Mouse (Mus musculus) MEL (cell line): ENCODE measurements around the gene Mrfap1. TPM values are rescaled to one million over a fixed set of nuclear protein-coding genes. Genes with fewer than 3 reads are reported as not detected.

Source experiments
- DNase-seq: peaks from one replicate; pipeline ENCODE4 v3.0.0; 2011; ENCODE audit warnings: low read depth, low spot score
- H3K27ac ChIP-seq: 2 replicates; pipeline ENCODE4 v1.5.1; 2012; ENCODE audit warnings: low read depth, mild to moderate bottlenecking, control low read depth, low read length, moderate library complexity; ENCODE audit not compliant: control insufficient read depth
- H3K27me3 ChIP-seq, 2 experiments: fragments of 150-350 bp in 1 of 2; sonication (generic) in 1 of 2; 2 replicates each; pipeline ENCODE4 v1.6.1; 2012; ENCODE audit warnings: low read length in 2 of 2, mild to moderate bottlenecking in 2 of 2, improper control_type of control experiment in 1 of 2, moderate library complexity in 1 of 2; ENCODE audit not compliant: insufficient read depth in 2 of 2, control insufficient read depth in 1 of 2
- H3K36me3 ChIP-seq, 2 experiments: 2 replicates each; pipeline ENCODE4 v1.6.1; 2012 to 2014; ENCODE audit warnings: low read length in 2 of 2, improper control_type of control experiment in 1 of 2, inconsistent platforms in 1 of 2, mild to moderate bottlenecking in 1 of 2; ENCODE audit not compliant: insufficient read depth in 2 of 2, control insufficient read depth in 1 of 2
- H3K4me1 ChIP-seq, 2 experiments: fragments of 150-350 bp in 1 of 2; sonication (generic) in 1 of 2; 2 replicates each; pipeline ENCODE4 v1.6.1; 2012; ENCODE audit warnings: low read length in 2 of 2, improper control_type of control experiment in 1 of 2, mild to moderate bottlenecking in 1 of 2; ENCODE audit not compliant: insufficient read depth in 2 of 2, control insufficient read depth in 1 of 2
- H3K4me3 ChIP-seq, 2 experiments: fragments of 150-350 bp in 1 of 2; sonication (generic) in 1 of 2; 2 replicates each; pipeline ENCODE4 v1.5.1; 2012; ENCODE audit warnings: low read depth in 2 of 2, low read length in 2 of 2, mild to moderate bottlenecking in 2 of 2, moderate library complexity in 2 of 2, control low read depth in 1 of 2, improper control_type of control experiment in 1 of 2; ENCODE audit not compliant: control insufficient read depth in 1 of 2, insufficient read depth in 1 of 2
- H3K79me2 ChIP-seq: 2 replicates; pipeline ENCODE4 v1.6.1; 2012; ENCODE audit warnings: mild to moderate bottlenecking, low read length, moderate library complexity; ENCODE audit not compliant: control insufficient read depth, poor library complexity, insufficient read depth
- H3K9ac ChIP-seq: 2 replicates; pipeline ENCODE4 v1.6.1; 2012; ENCODE audit warnings: low read depth, mild to moderate bottlenecking, control low read depth, low read length, moderate library complexity; ENCODE audit not compliant: control insufficient read depth, poor library complexity, severe bottlenecking
- H3K9me3 ChIP-seq: fragments of 150-350 bp; sonication (generic); replicated peaks from 2 replicates; pipeline ENCODE4 v1.6.1; 2012; ENCODE audit warnings: mild to moderate bottlenecking, low read length, improper control_type of control experiment, moderate library complexity; ENCODE audit not compliant: insufficient read depth
- CHD2 ChIP-seq: IDR thresholded peaks from 2 replicates; pipeline ENCODE4 v1.6.1; 2011; ENCODE audit warnings: low read length, improper control_type of control experiment
- CTCF ChIP-seq, 3 experiments: IDR thresholded peaks in 2 of 3; conservative IDR thresholded peaks in 1 of 3; 2 replicates each; pipeline ENCODE4 v1.5.1; 2011 to 2012; ENCODE audit warnings: low read length in 3 of 3, low read depth in 2 of 3, mild to moderate bottlenecking in 2 of 3, improper control_type of control experiment in 1 of 3, inconsistent platforms in 1 of 3, mixed read lengths in 1 of 3, moderate library complexity in 1 of 3; ENCODE audit not compliant: control insufficient read depth in 1 of 3, insufficient read depth in 1 of 3, poor library complexity in 1 of 3, severe bottlenecking in 1 of 3
- E2F4 ChIP-seq: IDR thresholded peaks from 2 replicates; pipeline ENCODE4 v1.6.1; 2011; ENCODE audit warnings: low read depth, low read length, improper control_type of control experiment, borderline replicate concordance
- EP300 ChIP-seq, 2 experiments: IDR thresholded peaks; 2 replicates each; pipeline ENCODE4 v1.6.1; 2011; ENCODE audit warnings: improper control_type of control experiment in 2 of 2, low read length in 2 of 2, low read depth in 1 of 2, mild to moderate bottlenecking in 1 of 2
- ETS1 ChIP-seq: IDR thresholded peaks from 2 replicates; pipeline ENCODE4 v1.6.1; 2012; ENCODE audit warnings: low read depth, mild to moderate bottlenecking, inconsistent platforms, low read length, improper control_type of control experiment, moderate library complexity
- GABPA ChIP-seq: IDR thresholded peaks from 2 replicates; pipeline ENCODE4 v1.6.1; 2012; ENCODE audit warnings: low read depth, mild to moderate bottlenecking, inconsistent platforms, low read length, improper control_type of control experiment, moderate library complexity
- HCFC1 ChIP-seq: IDR thresholded peaks from 2 replicates; pipeline ENCODE4 v1.6.1; 2012; ENCODE audit warnings: low read depth, mild to moderate bottlenecking, inconsistent platforms, low read length, improper control_type of control experiment, moderate library complexity
- JUND ChIP-seq: IDR thresholded peaks from 2 replicates; pipeline ENCODE4 v1.6.1; 2011; ENCODE audit warnings: low read depth, mild to moderate bottlenecking, improper control_type of control experiment, low read length
- KAT2A ChIP-seq: conservative IDR thresholded peaks from 2 replicates; pipeline ENCODE4 v1.6.1; 2012; ENCODE audit warnings: low read depth, low read length, improper control_type of control experiment, inconsistent platforms
- MAFK ChIP-seq: IDR thresholded peaks from 2 replicates; pipeline ENCODE4 v1.6.1; 2011; ENCODE audit warnings: low read depth, mild to moderate bottlenecking, low read length, improper control_type of control experiment, borderline replicate concordance
- MAZ ChIP-seq: IDR thresholded peaks from 2 replicates; pipeline ENCODE4 v1.6.1; 2012; ENCODE audit warnings: low read depth, mild to moderate bottlenecking, inconsistent platforms, low read length, improper control_type of control experiment
- MYB ChIP-seq: IDR thresholded peaks from 2 replicates; pipeline ENCODE4 v1.6.1; 2011; ENCODE audit warnings: mild to moderate bottlenecking, low read depth, low read length, improper control_type of control experiment
- NELFE ChIP-seq: IDR thresholded peaks from 2 replicates; pipeline ENCODE4 v1.6.1; 2011; ENCODE audit warnings: low read depth, low read length, improper control_type of control experiment
- POLR2AphosphoS2 ChIP-seq: IDR thresholded peaks from 2 replicates; pipeline ENCODE4 v1.6.1; 2011; ENCODE audit warnings: low read length, improper control_type of control experiment
- POLR2AphosphoS5 ChIP-seq: IDR thresholded peaks from 2 replicates; pipeline ENCODE4 v1.6.1; 2012; ENCODE audit warnings: low read depth, borderline replicate concordance, mild to moderate bottlenecking, inconsistent platforms, low read length, moderate library complexity, mixed read lengths
- RAD21 ChIP-seq: IDR thresholded peaks from 2 replicates; pipeline ENCODE4 v1.6.1; 2011; ENCODE audit warnings: mild to moderate bottlenecking, low read depth, low read length, improper control_type of control experiment
- RCOR1 ChIP-seq: IDR thresholded peaks from 2 replicates; pipeline ENCODE4 v1.6.1; 2012; ENCODE audit warnings: low read depth, mild to moderate bottlenecking, inconsistent platforms, low read length, improper control_type of control experiment
- SMC3 ChIP-seq: IDR thresholded peaks from 2 replicates; pipeline ENCODE4 v1.6.1; 2011; ENCODE audit warnings: low read depth, low read length, improper control_type of control experiment
- TAL1 ChIP-seq: IDR thresholded peaks from 2 replicates; pipeline ENCODE4 v1.6.1; 2012; ENCODE audit warnings: mild to moderate bottlenecking, inconsistent platforms, low read length, moderate library complexity, mixed read lengths
- TBP ChIP-seq: IDR thresholded peaks from 2 replicates; pipeline ENCODE4 v1.8.0; 2011; ENCODE audit warnings: low read depth, low read length, improper control_type of control experiment
- TCF12 ChIP-seq: IDR thresholded peaks from 2 replicates; pipeline ENCODE4 v1.6.1; 2014; ENCODE audit warnings: low read depth, mild to moderate bottlenecking, inconsistent platforms, low read length, improper control_type of control experiment, moderate library complexity
- USF1 ChIP-seq: IDR thresholded peaks from 2 replicates; pipeline ENCODE4 v1.6.1; 2014; ENCODE audit warnings: low read depth, mild to moderate bottlenecking, inconsistent platforms, low read length, improper control_type of control experiment, moderate library complexity
- ZC3H11A ChIP-seq: IDR thresholded peaks from 2 replicates; pipeline ENCODE4 v1.6.1; 2012; ENCODE audit warnings: low read depth, mild to moderate bottlenecking, inconsistent platforms, low read length, improper control_type of control experiment
- ZKSCAN1 ChIP-seq: IDR thresholded peaks from 2 replicates; pipeline ENCODE4 v1.6.1; 2012; ENCODE audit warnings: low read depth, mild to moderate bottlenecking, inconsistent platforms, low read length, improper control_type of control experiment, moderate library complexity
- ZMIZ1 ChIP-seq: IDR thresholded peaks from 2 replicates; pipeline ENCODE4 v1.6.1; 2012; ENCODE audit warnings: low read depth, mild to moderate bottlenecking, inconsistent platforms, low read length, improper control_type of control experiment, moderate library complexity
- polyA plus RNA-seq, 2 experiments: library from polyadenylated mRNA; stranded (reverse) in 1 of 2; unstranded in 1 of 2; fragments of >175 nt in 1 of 2; fragments of >200 nt in 1 of 2; gene quantifications; 2 replicates each; pipeline versions ENCODE4 v1.2.1 to v1.2.4; 2012; ENCODE audit warnings: low replicate concordance in 2 of 2, low read depth in 1 of 2; ENCODE audit not compliant: insufficient read length in 2 of 2, insufficient read depth in 1 of 2, missing spikeins in 1 of 2
- total RNA-seq: library from RNA; depleted of rRNA; stranded (reverse); fragments of 300-350 nt; gene quantifications from 2 replicates; pipeline ENCODE4 v1.2.3, GENCODE M21; 2012

Mrfap1 gene
- total and polyA plus RNA-seq, 3 experiments, result 211 to 267 TPM; not detected in 1

DNA sequence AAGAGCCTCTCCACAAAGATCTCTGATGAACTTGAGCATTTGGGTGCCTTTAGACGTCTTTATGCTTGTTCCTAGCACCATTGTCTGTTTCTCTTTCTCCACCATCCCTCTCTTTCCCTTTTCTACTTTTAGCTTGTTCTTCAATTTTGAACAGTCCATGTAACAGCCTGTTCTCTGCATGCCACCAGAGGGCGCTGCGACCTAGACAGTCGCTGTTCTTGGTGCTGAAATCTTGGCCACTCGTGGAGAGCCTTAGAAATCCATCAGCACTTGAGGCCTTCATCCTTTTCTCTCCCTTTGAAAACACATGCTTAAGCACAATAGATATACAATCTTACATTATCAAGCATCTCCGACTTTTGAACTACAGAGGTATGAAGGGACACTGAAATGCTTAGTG, 39.4 kb upstream of the Mrfap1 start (continued):
- TF ChIP-seq E2F4, result no peak

DNA sequence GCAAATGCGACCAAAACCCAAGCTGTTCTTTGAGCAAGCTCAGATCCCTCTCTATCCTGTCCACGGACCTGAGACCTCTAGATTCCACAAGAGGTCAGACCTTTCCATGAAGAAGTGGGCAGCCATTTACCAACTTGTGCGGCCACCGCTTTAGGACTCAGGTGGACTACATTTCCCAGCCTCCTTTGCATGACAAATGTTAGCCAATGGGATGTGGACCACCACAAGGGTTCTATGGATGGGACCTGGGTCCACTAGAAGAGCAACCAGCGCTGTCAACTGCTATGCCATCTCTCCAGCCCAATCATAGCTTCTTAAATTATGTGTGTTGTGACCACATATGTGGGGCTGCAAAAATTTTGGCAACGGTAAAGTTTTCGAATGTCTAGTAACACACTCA, 34.7 kb upstream of the Mrfap1 start:
- peak; percentile 34 for DNase-seq
- TF ChIP-seq RAD21 (no peak), POLR2AphosphoS5 (no peak), HCFC1 (peak; percentile 86), ZKSCAN1 (no peak), POLR2AphosphoS2 (no peak), CHD2 (no peak), MYB (no peak), MAFK (no peak), TCF12 (no peak), TBP (no peak), SMC3 (no peak), E2F4 (no peak), CTCF (IDR thresholded peaks at IDR 0.05 in 2 of 3, conservative IDR thresholded peaks at IDR 0.05 in 1 of 3; ENCODE audit: control insufficient read depth in 1 of 3, insufficient read depth in 1 of 3, low read depth in 2 of 3, low read length in 3 of 3, poor library complexity in 1 of 3, severe bottlenecking in 1 of 3) (no peak; a peak in 1 of 6 replicates), KAT2A (peak; percentile 36; the same call in 1 of the 2 replicates), ETS1 (no peak)
- Histone ChIP-seq H3K36me3 (peaks cover 2 to 3% of the 10 kb centered on the region in 2 experiments; a peak in 1 of 4 replicates), H3K9ac (no peak overlapping the region), H3K9me3 (no peaks in the 10 kb centered on the region), H3K4me3 (no peak overlapping the region), H3K79me2 (no peaks in the 10 kb centered on the region; the same call in 1 of the 2 replicates), H3K27ac (no peak overlapping the region), H3K27me3 (no peaks in the 10 kb centered on the region), H3K4me1 (peaks cover 0 to 13% of the 10 kb centered on the region in 2 experiments; a peak in 2 of 4 replicates)

DNA sequence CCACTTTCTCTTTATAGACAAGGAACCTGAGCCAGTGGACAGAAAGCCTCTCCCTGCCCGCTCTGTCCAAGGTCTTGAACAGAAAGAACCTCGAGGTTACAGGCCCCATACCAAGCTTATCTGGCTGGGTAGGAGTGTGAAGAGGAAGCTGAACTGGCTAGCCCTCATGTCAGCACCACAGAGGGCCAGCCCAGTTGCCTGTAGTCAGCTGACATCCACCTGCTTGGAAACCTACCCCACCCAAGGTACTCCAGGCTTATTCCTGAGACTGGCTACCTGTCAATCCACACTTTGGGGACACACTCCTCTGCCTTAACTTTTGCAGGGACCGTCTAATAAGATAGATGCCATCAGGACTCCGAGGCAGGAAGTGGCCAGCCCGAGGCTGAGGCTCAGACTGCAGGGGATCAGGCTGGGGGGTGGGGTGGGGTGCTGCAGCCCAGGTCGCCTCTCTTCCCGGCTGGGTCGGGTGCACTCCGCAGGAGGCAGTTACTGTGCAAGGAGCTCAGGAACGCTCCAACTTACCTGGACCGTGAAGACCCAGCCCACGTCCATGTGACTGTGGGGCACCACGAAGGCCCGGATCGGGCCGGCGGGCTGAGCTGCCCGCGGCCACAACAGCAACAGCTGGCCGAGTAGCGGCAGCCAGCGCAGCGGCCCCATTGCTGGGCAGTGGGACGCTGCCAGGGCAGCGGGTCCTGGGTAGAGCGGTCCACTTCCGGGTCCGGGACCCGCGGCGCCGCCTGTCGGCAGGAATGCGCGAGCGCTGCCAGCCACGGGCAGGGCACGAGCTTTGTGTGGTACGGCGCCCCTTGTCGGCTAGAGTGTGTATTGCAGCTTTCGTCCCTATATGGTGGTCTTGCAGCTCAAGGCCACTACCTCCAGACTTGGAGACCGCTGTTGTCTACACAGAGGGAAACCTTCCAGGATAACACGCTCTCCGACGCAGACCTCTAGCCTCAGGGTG, 33.6 kb upstream of the Mrfap1 start, which contains the start of gene Man2b2:
Gene Man2b2 (minus strand): TSS at position 741 of the 967 bp plus-strand sequence.
- peak within 1 kb of the TSS; percentile 93 for H3K9ac ChIP-seq
- peak within 1 kb of the TSS; percentile 30 for H3K27ac ChIP-seq
- H3K9me3 ChIP-seq, result no peaks in the 10 kb centered on the region
- H3K4me1 ChIP-seq, result peaks cover 0 to 13% of the 10 kb centered on the region in 2 experiments; a peak in 2 of 4 replicates
- H3K36me3 ChIP-seq, result peaks cover 2 to 3% of the 10 kb centered on the region in 2 experiments; a peak in 1 of 4 replicates
- peak within 1 kb of the TSS; percentile 86 to 92 for H3K4me3 ChIP-seq
- H3K27me3 ChIP-seq, result no peaks in the 10 kb centered on the region
- peak; percentile 95 for DNase-seq
- H3K79me2 ChIP-seq, result no peaks in the 10 kb centered on the region; the same call in 1 of the 2 replicates
- TF ChIP-seq TBP, result 0 out of 2 replicates have a peak, but pooled peaks have one; percentile 22
- peak; percentile 57 for TF ChIP-seq ZC3H11A
- no peak for TF ChIP-seq ZKSCAN1
- no peak; the same call in 1 of the 2 replicates for TF ChIP-seq RCOR1
- no peak for TF ChIP-seq POLR2AphosphoS5
- no peak for TF ChIP-seq CHD2
- peak; percentile 57; the same call in 1 of the 2 replicates for TF ChIP-seq ZMIZ1
- peak; percentile 80 for TF ChIP-seq NELFE
- TF ChIP-seq TAL1, result no peak
- TF ChIP-seq HCFC1, result peak; percentile 85
- TF ChIP-seq GABPA, result no peak
- peak in 1 of 2 experiments; percentile 37; a peak in 1 of 4 replicates for TF ChIP-seq EP300 (IDR thresholded peaks at IDR 0.05; ENCODE audit: low read depth in 1 of 2, low read length in 2 of 2)
- peak; percentile 67 for TF ChIP-seq RAD21
- peak; percentile 69 for TF ChIP-seq TCF12
- TF ChIP-seq ETS1, result peak; percentile 33; the same call in 1 of the 2 replicates
- no peak for TF ChIP-seq JUND
- TF ChIP-seq MAZ, result peak; percentile 86; the same call in 1 of the 2 replicates
- peak in 2 of 3 experiments; percentile 98 to 100 for TF ChIP-seq CTCF (IDR thresholded peaks at IDR 0.05 in 2 of 3, conservative IDR thresholded peaks at IDR 0.05 in 1 of 3; ENCODE audit: control insufficient read depth in 1 of 3, insufficient read depth in 1 of 3, low read depth in 2 of 3, low read length in 3 of 3, poor library complexity in 1 of 3, severe bottlenecking in 1 of 3)
- peak; percentile 61 for TF ChIP-seq USF1
- no peak for TF ChIP-seq E2F4
